Mouse (Mus musculus): Measurements from ENCODE around the gene Fam163a.

Gene Fam163a

DNA sequence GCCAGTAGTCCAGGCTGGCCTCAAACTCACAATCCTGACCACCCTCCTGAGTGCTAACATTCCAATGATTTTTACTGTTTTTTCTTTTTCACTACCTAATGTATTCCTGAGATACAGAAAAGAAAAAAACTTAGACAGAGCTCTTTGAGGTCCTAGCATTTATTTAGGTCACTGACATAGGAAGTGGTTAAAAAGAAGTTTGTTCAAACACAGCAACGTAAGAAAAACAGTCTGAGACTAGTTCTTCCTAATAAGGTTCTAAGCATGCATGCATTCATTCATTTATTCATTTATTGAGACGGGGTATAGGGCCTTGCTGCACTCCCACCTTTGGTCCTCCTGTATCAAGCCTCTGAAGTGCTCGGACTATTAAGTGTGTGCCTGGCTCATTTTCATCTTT lies 177.0 kb downstream of the Fam163a start:
- no peak for DNase-seq (ENCODE audit: low read depth)
